Mouse (Mus musculus) midbrain, embryonic 10.5 days (tissue): ENCODE measurements at regions not wholly inside any gene's neighbourhood (a gene's known extent, or its start where the extent isn't known, plus 50 kb on each side); places are given as distances from the start of the nearest gene placed in this dataset.
A peak's percentile ranks its signal among the peaks of the same experiment; 100 is the strongest.

Experiments used
- DNase-seq: peaks from one replicate; pipeline ENCODE4 v3.0.0-alpha.2; 2017; ENCODE audit warnings: low spot score
- H3K27ac ChIP-seq: fragments of 300-500 bp; sonication (generic); replicated peaks from 2 replicates; pipeline ENCODE4 v1.5.1; 2016; ENCODE audit warnings: mild to moderate bottlenecking
- H3K27me3 ChIP-seq: fragments of 300-500 bp; sonication (generic); 2 replicates; pipeline ENCODE4 v1.6.1; 2016; ENCODE audit warnings: low read depth, mild to moderate bottlenecking; ENCODE audit not compliant: poor library complexity, severe bottlenecking
- H3K36me3 ChIP-seq: fragments of 300-500 bp; sonication (generic); 2 replicates; pipeline ENCODE4 v1.6.1; 2016; ENCODE audit warnings: mild to moderate bottlenecking, moderate library complexity
- H3K4me1 ChIP-seq: fragments of 300-500 bp; sonication (generic); 2 replicates; pipeline ENCODE4 v1.6.1; 2016
- H3K4me3 ChIP-seq: fragments of 300-500 bp; sonication (generic); 2 replicates; pipeline ENCODE4 v1.5.1; 2016; ENCODE audit warnings: mild to moderate bottlenecking, moderate library complexity
- H3K9me3 ChIP-seq: fragments of 300-500 bp; sonication (generic); replicated peaks from 2 replicates; pipeline ENCODE4 v1.6.1; 2016; ENCODE audit warnings: mild to moderate bottlenecking
- WGBS: fragments of 180-500 bp; shearing (Covaris S2); methylation state at CpG from one replicate; pipeline ENCODE4 v1.1.7; 2016; 5-methylcytosine and 5-hydroxymethylcytosine counted together

GRCm38 (mm10) chr13:80798863-80799817, 84.0 kb upstream of the Arrdc3 start:
- no peaks in the 10 kb centered on the region for H3K4me1 ChIP-seq
- H3K9me3 ChIP-seq, result no peaks in the 10 kb centered on the region
- H3K4me3 ChIP-seq, result no peak overlapping the region
- H3K27me3 ChIP-seq, result no peaks in the 10 kb centered on the region
- DNase-seq, result no peak
- H3K27ac ChIP-seq, result no peak overlapping the region
- 82% methylated on average over 5 of the region's 5 CpGs for WGBS
- no peaks in the 10 kb centered on the region for H3K36me3 ChIP-seq

DNA sequence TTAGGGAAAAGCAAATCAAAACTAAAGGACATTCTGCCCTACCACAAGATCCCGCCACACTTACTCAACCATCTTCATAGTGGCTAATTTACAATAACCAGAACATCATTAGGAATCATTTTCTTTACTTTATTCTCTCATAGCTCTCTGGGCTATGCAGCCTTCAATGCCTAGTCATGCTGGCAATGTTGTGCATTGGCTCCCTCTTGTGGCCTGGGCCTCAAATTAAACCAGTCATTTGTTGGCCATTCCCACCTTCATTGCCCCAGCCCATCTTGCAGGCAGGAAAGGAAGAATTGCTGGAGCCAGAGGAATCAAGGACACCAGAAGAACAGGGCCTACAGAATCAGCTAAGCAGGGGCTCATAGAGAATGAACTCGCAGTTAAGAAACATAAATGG, 77.0 kb upstream of the Arrdc3 start:
- DNase-seq, result peak; percentile 57
- H3K27ac ChIP-seq, result no peak overlapping the region
- no peaks in the 10 kb centered on the region for H3K4me1 ChIP-seq
- WGBS, result 40% methylated on average over 2 of the region's 2 CpGs
- no peaks in the 10 kb centered on the region for H3K36me3 ChIP-seq
- H3K27me3 ChIP-seq, result no peaks in the 10 kb centered on the region
- no peaks in the 10 kb centered on the region for H3K9me3 ChIP-seq
- H3K4me3 ChIP-seq, result no peak overlapping the region

GRCm38 (mm10) chr13:80827037-80827471, 56.1 kb upstream of the Arrdc3 start:
- DNase-seq, result no peak
- H3K27me3 ChIP-seq, result no peaks in the 10 kb centered on the region

More at GRCm38 (mm10) chr13:80827037-80827471, 56.1 kb upstream of the Arrdc3 start:
- no peak overlapping the region for H3K4me3 ChIP-seq
- H3K9me3 ChIP-seq, result no peaks in the 10 kb centered on the region
- no peaks in the 10 kb centered on the region for H3K36me3 ChIP-seq
- H3K27ac ChIP-seq, result no peak overlapping the region
- H3K4me1 ChIP-seq, result no peaks in the 10 kb centered on the region
